Mouse (Mus musculus): ENCODE measurements around the gene Srsf6. TPM values are rescaled to one million over a fixed set of nuclear protein-coding genes. Genes with fewer than 3 reads are reported as not detected.

The Srsf6 gene
- polyA plus RNA-seq, 1 experiment from 2014 or later: 308 TPM

- 80% methylated on average over 1 of the region's 1 CpGs for WGBS
- peaks cover 15% of the 10 kb centered on the region for H3K4me1 ChIP-seq
- no peak overlapping the region for H3K27ac ChIP-seq
- no peaks in the 10 kb centered on the region for H3K9me3 ChIP-seq (replicated peaks)
- H3K27me3 ChIP-seq (ENCODE audit: low read depth, poor library complexity, severe bottlenecking): peaks cover 40% of the 10 kb centered on the region
- H3K36me3 ChIP-seq: peaks cover 67% of the 10 kb centered on the region
- DNase-seq (ENCODE audit: low spot score): no peak
- no peak overlapping the region for H3K4me3 ChIP-seq
These were observed 8.2 kb downstream of the Srsf6 start for GRCm38 (mm10) chr2:162939562-162939961.

- Histone ChIP-seq H3K4me1 (peaks cover 23% of the 10 kb centered on the region), H3K27ac (no peak within 1 kb of the TSS), H3K9me3 (replicated peaks) (no peaks in the 10 kb centered on the region), H3K36me3 (peaks cover 31% of the 10 kb centered on the region), H3K4me3 (peak within 1 kb of the TSS; percentile 57), H3K27me3 (ENCODE audit: low read depth, poor library complexity, severe bottlenecking) (peaks cover 55% of the 10 kb centered on the region)
- WGBS: under 1% methylated on average over 40 of the region's 40 CpGs
- peak; percentile 62 for DNase-seq (ENCODE audit: low spot score)
These were observed 12.0 kb downstream of the Srsf6 start, which contains the start of gene L3mbtl1 for GRCm38 (mm10) chr2:162943148-162943846. Gene L3mbtl1 (plus strand): TSS chr2:162943472.

GRCm38 (mm10) chr2:162943931-162944330, 12.6 kb downstream of the Srsf6 start:
- H3K4me3 ChIP-seq: peak overlapping the region; percentile 57
- peak; percentile 40 for DNase-seq (ENCODE audit: low spot score)
- no peaks in the 10 kb centered on the region for H3K9me3 ChIP-seq (replicated peaks)
- peaks cover 25% of the 10 kb centered on the region for H3K36me3 ChIP-seq
- peaks cover 23% of the 10 kb centered on the region for H3K4me1 ChIP-seq
- H3K27ac ChIP-seq: no peak overlapping the region
- WGBS: 6% methylated on average over 11 of the region's 11 CpGs
- H3K27me3 ChIP-seq (ENCODE audit: low read depth, poor library complexity, severe bottlenecking): peaks cover 55% of the 10 kb centered on the region

GRCm38 (mm10) chr2:162946964-162947363, 15.6 kb downstream of the Srsf6 start:
- peaks cover 23% of the 10 kb centered on the region for H3K4me1 ChIP-seq
- H3K27ac ChIP-seq: no peak overlapping the region
- no peaks in the 10 kb centered on the region for H3K9me3 ChIP-seq (replicated peaks)
- DNase-seq (ENCODE audit: low spot score): no peak
- H3K36me3 ChIP-seq: no peaks in the 10 kb centered on the region
- peaks cover 41% of the 10 kb centered on the region for H3K27me3 ChIP-seq (ENCODE audit: low read depth, poor library complexity, severe bottlenecking)
- 82% methylated on average over 5 of the region's 5 CpGs for WGBS
- H3K4me3 ChIP-seq: no peak overlapping the region

- H3K27me3 ChIP-seq (ENCODE audit: low read depth, poor library complexity, severe bottlenecking): peaks cover 33% of the 10 kb centered on the region
- DNase-seq (ENCODE audit: low spot score): no peak
- no peaks in the 10 kb centered on the region for H3K36me3 ChIP-seq
- H3K27ac ChIP-seq: no peak overlapping the region
- 39% methylated on average over 15 of the region's 15 CpGs for WGBS
- peaks cover 20% of the 10 kb centered on the region for H3K4me1 ChIP-seq
- H3K4me3 ChIP-seq: peak overlapping the region; percentile 36
- no peaks in the 10 kb centered on the region for H3K9me3 ChIP-seq (replicated peaks)
These were observed 16.4 kb downstream of the Srsf6 start for GRCm38 (mm10) chr2:162947736-162948135.

GRCm38 (mm10) chr2:162948221-162948620, 16.9 kb downstream of the Srsf6 start:
- H3K36me3 ChIP-seq: no peaks in the 10 kb centered on the region
- no peaks in the 10 kb centered on the region for H3K9me3 ChIP-seq (replicated peaks)
- H3K27me3 ChIP-seq (ENCODE audit: low read depth, poor library complexity, severe bottlenecking): peaks cover 29% of the 10 kb centered on the region
- peak overlapping the region; percentile 36 for H3K4me3 ChIP-seq
- H3K27ac ChIP-seq: no peak overlapping the region
- peaks cover 16% of the 10 kb centered on the region for H3K4me1 ChIP-seq
- no peak for DNase-seq (ENCODE audit: low spot score)
- 60% methylated on average over 14 of the region's 14 CpGs for WGBS

- peaks cover 8% of the 10 kb centered on the region for H3K4me1 ChIP-seq
- no peak overlapping the region for H3K27ac ChIP-seq
- no peak overlapping the region for H3K4me3 ChIP-seq
- no peak for DNase-seq (ENCODE audit: low spot score)
- peaks cover 11% of the 10 kb centered on the region for H3K27me3 ChIP-seq (ENCODE audit: low read depth, poor library complexity, severe bottlenecking)
- WGBS: 93% methylated on average over 2 of the region's 2 CpGs
- no peaks in the 10 kb centered on the region for H3K36me3 ChIP-seq
- no peaks in the 10 kb centered on the region for H3K9me3 ChIP-seq (replicated peaks)
These were observed 19.4 kb downstream of the Srsf6 start for GRCm38 (mm10) chr2:162950776-162951175.

- Histone ChIP-seq H3K36me3 (no peaks in the 10 kb centered on the region), H3K27ac (no peak overlapping the region), H3K9me3 (replicated peaks) (no peaks in the 10 kb centered on the region), H3K4me3 (no peak overlapping the region), H3K4me1 (no peaks in the 10 kb centered on the region), H3K27me3 (ENCODE audit: low read depth, poor library complexity, severe bottlenecking) (no peaks in the 10 kb centered on the region)
- DNase-seq (ENCODE audit: low spot score): no peak
- WGBS: 96% methylated on average over 2 of the region's 2 CpGs
These were observed 25.5 kb downstream of the Srsf6 start for GRCm38 (mm10) chr2:162956843-162957242.

- Histone ChIP-seq H3K9me3 (replicated peaks) (no peaks in the 10 kb centered on the region), H3K36me3 (no peaks in the 10 kb centered on the region), H3K27me3 (ENCODE audit: low read depth, poor library complexity, severe bottlenecking) (no peaks in the 10 kb centered on the region), H3K27ac (no peak overlapping the region), H3K4me1 (no peaks in the 10 kb centered on the region), H3K4me3 (no peak overlapping the region)
- 74% methylated on average over 9 of the region's 10 CpGs for WGBS
- no peak for DNase-seq (ENCODE audit: low spot score)
These were observed 30.0 kb downstream of the Srsf6 start for GRCm38 (mm10) chr2:162961321-162961720.

GRCm38 (mm10) chr2:162966734-162967133, 35.4 kb downstream of the Srsf6 start:
- no peaks in the 10 kb centered on the region for H3K4me1 ChIP-seq
- H3K9me3 ChIP-seq (replicated peaks): no peaks in the 10 kb centered on the region
- H3K27ac ChIP-seq: no peak overlapping the region
- H3K4me3 ChIP-seq: no peak overlapping the region
- DNase-seq (ENCODE audit: low spot score): no peak
- WGBS: 89% methylated on average over 2 of the region's 2 CpGs
- no peaks in the 10 kb centered on the region for H3K27me3 ChIP-seq (ENCODE audit: low read depth, poor library complexity, severe bottlenecking)
- H3K36me3 ChIP-seq: no peaks in the 10 kb centered on the region

GRCm38 (mm10) chr2:162968357-162968756, 37.0 kb downstream of the Srsf6 start:
- no peaks in the 10 kb centered on the region for H3K9me3 ChIP-seq (replicated peaks)
- 9% methylated on average over 5 of the region's 5 CpGs for WGBS

GRCm38 (mm10) chr2:162969101-162969500, 37.8 kb downstream of the Srsf6 start:
- Histone ChIP-seq H3K4me3 (no peak overlapping the region), H3K27me3 (ENCODE audit: low read depth, poor library complexity, severe bottlenecking) (no peaks in the 10 kb centered on the region), H3K27ac (no peak overlapping the region), H3K9me3 (replicated peaks) (no peaks in the 10 kb centered on the region), H3K36me3 (no peaks in the 10 kb centered on the region), H3K4me1 (peaks cover 7% of the 10 kb centered on the region)
- 83% methylated on average over 3 of the region's 3 CpGs for WGBS
- no peak for DNase-seq (ENCODE audit: low spot score)

More at GRCm38 (mm10) chr2:162968357-162968756, 37.0 kb downstream of the Srsf6 start:
- no peak overlapping the region for H3K27ac ChIP-seq
- no peaks in the 10 kb centered on the region for H3K36me3 ChIP-seq
- no peak overlapping the region for H3K4me3 ChIP-seq
- H3K27me3 ChIP-seq (ENCODE audit: low read depth, poor library complexity, severe bottlenecking): no peaks in the 10 kb centered on the region
- 0 out of 2 replicates have a peak, but pooled peaks cover under 1% of the 10 kb centered on the region for H3K4me1 ChIP-seq
- peak; percentile 72 for DNase-seq (ENCODE audit: low spot score)

- 88% methylated on average over 6 of the region's 6 CpGs for WGBS
These were observed 39.6 kb downstream of the Srsf6 start for GRCm38 (mm10) chr2:162970896-162971295.

More at GRCm38 (mm10) chr2:162970896-162971295, 39.6 kb downstream of the Srsf6 start:
- Histone ChIP-seq H3K9me3 (replicated peaks) (no peaks in the 10 kb centered on the region), H3K4me1 (peaks cover 10% of the 10 kb centered on the region), H3K4me3 (no peak overlapping the region), H3K36me3 (no peaks in the 10 kb centered on the region), H3K27me3 (ENCODE audit: low read depth, poor library complexity, severe bottlenecking) (no peaks in the 10 kb centered on the region), H3K27ac (no peak overlapping the region)
- DNase-seq (ENCODE audit: low spot score): no peak

Data from limb, embryonic 10.5 days (tissue).